Mouse (Mus musculus) embryonic facial prominence, embryonic 14.5 days (tissue): ENCODE results near the gene Sugct. TPM values are rescaled to one million over a fixed set of nuclear protein-coding genes. Genes with fewer than 3 reads are reported as not detected.

Experiments used
- ATAC-seq: fragments of 200-750 bp; cut with Nextera tagmentation; 2 replicates; pipeline ENCODE4 v1.8.0; 2017; ENCODE audit warnings: low read depth, moderate number of reproducible peaks, moderate TSS enrichment
- DNase-seq: peaks from one replicate; pipeline ENCODE4 v3.0.0-alpha.2; 2015; ENCODE audit warnings: low spot score
- H3K27ac ChIP-seq: fragments of 300-500 bp; sonication (generic); replicated peaks from 2 replicates; pipeline ENCODE4 v1.5.1; 2014; ENCODE audit warnings: low read depth, mild to moderate bottlenecking, low read length, moderate library complexity
- H3K27me3 ChIP-seq: fragments of 300-500 bp; sonication (generic); replicated peaks from 2 replicates; pipeline ENCODE4 v1.6.1; 2014; ENCODE audit warnings: low read length; ENCODE audit not compliant: control insufficient read depth, insufficient read depth
- H3K36me3 ChIP-seq: fragments of 300-500 bp; sonication (generic); 2 replicates; pipeline ENCODE4 v1.6.1; 2014; ENCODE audit warnings: low read length, mixed read lengths; ENCODE audit not compliant: control insufficient read depth, insufficient read depth
- H3K4me1 ChIP-seq: fragments of 300-500 bp; sonication (generic); 2 replicates; pipeline ENCODE4 v1.6.1; 2014; ENCODE audit warnings: antibody characterized with exemption, low read length; ENCODE audit not compliant: control insufficient read depth, insufficient read depth
- H3K4me2 ChIP-seq: fragments of 300-500 bp; sonication (generic); 2 replicates; pipeline ENCODE4 v1.6.1; 2014; ENCODE audit warnings: low read depth, mild to moderate bottlenecking, low read length, moderate library complexity, mixed read lengths
- H3K4me3 ChIP-seq: fragments of 300-500 bp; sonication (generic); 2 replicates; pipeline ENCODE4 v1.5.1; 2014; ENCODE audit warnings: low read depth, mild to moderate bottlenecking, low read length
- H3K9ac ChIP-seq: fragments of 300-500 bp; sonication (generic); 2 replicates; pipeline ENCODE4 v1.6.1; 2014; ENCODE audit warnings: low read depth, mild to moderate bottlenecking, low read length, moderate library complexity, mixed read lengths
- H3K9me3 ChIP-seq: fragments of 300-500 bp; sonication (generic); 2 replicates; pipeline ENCODE4 v1.6.1; 2016; ENCODE audit warnings: low read length; ENCODE audit not compliant: control insufficient read depth
- WGBS: fragments of 180-500 bp; shearing (Covaris S2); extraction: QIAGEN DNeasy Blood & Tissue Kit; methylation state at CpG from one replicate; pipeline ENCODE4 v1.1.7; 2014; 5-methylcytosine and 5-hydroxymethylcytosine counted together
- polyA plus RNA-seq: library from polyadenylated mRNA; unstranded; fragments of >200 nt; fragmentation: Nextera tagmentation; extraction: Ambion mirVana; gene quantifications from 2 replicates; pipeline ENCODE4 v1.2.1, GENCODE M21; 2014

The Sugct gene
- polyA plus RNA-seq, 1 experiment from 2014 or later = 3.4 TPM

- Histone ChIP-seq H3K4me1 (peaks cover 23% of the 10 kb centered on the region), H3K36me3 (no peaks in the 10 kb centered on the region), H3K27me3 (no peaks in the 10 kb centered on the region), H3K9me3 (no peaks in the 10 kb centered on the region), H3K4me2 (no peak overlapping the region), H3K9ac (no peak overlapping the region), H3K4me3 (no peak overlapping the region), H3K27ac (no peak overlapping the region)
- ATAC-seq (no peak), DNase-seq (no peak)
- WGBS = 76% methylated on average over 2 of the region's 2 CpGs
Observed at GRCm38 (mm10) chr13:17081618-17082017, 613.7 kb downstream of the Sugct start.

- H3K27me3 ChIP-seq = no peaks in the 10 kb centered on the region
- no peaks in the 10 kb centered on the region for H3K36me3 ChIP-seq
- DNase-seq (no peak), ATAC-seq (no peak)
- 74% methylated on average over 3 of the region's 3 CpGs for WGBS
- no peak overlapping the region for H3K4me3 ChIP-seq
- no peaks in the 10 kb centered on the region for H3K9me3 ChIP-seq
- no peaks in the 10 kb centered on the region for H3K4me1 ChIP-seq
- H3K27ac ChIP-seq = no peak overlapping the region
- H3K4me2 ChIP-seq = no peak overlapping the region
- H3K9ac ChIP-seq = no peak overlapping the region
Observed at GRCm38 (mm10) chr13:17065552-17065951, 629.8 kb downstream of the Sugct start.

- Histone ChIP-seq H3K9me3 (no peaks in the 10 kb centered on the region), H3K4me3 (no peak overlapping the region), H3K4me1 (no peaks in the 10 kb centered on the region), H3K9ac (no peak overlapping the region), H3K4me2 (no peak overlapping the region), H3K27me3 (no peaks in the 10 kb centered on the region), H3K36me3 (no peaks in the 10 kb centered on the region), H3K27ac (no peak overlapping the region)
- 89% methylated on average over 2 of the region's 2 CpGs for WGBS
- ATAC-seq (no peak), DNase-seq (no peak)
Observed at GRCm38 (mm10) chr13:17056650-17057049, 638.7 kb downstream of the Sugct start.

- ATAC-seq (no peak), DNase-seq (no peak)
- H3K4me3 ChIP-seq = no peak overlapping the region
- H3K27ac ChIP-seq = no peak overlapping the region
- no peaks in the 10 kb centered on the region for H3K36me3 ChIP-seq
- H3K9me3 ChIP-seq = no peaks in the 10 kb centered on the region
- 73% methylated on average over 3 of the region's 3 CpGs for WGBS
- H3K4me2 ChIP-seq = no peak overlapping the region
- no peaks in the 10 kb centered on the region for H3K4me1 ChIP-seq
- no peak overlapping the region for H3K9ac ChIP-seq
- no peaks in the 10 kb centered on the region for H3K27me3 ChIP-seq
Observed at GRCm38 (mm10) chr13:17043426-17044224, 651.7 kb downstream of the Sugct start.

GRCm38 (mm10) chr13:17042332-17042731, 653.0 kb downstream of the Sugct start:
- Histone ChIP-seq H3K27ac (no peak overlapping the region), H3K4me2 (no peak overlapping the region), H3K4me3 (no peak overlapping the region), H3K27me3 (no peaks in the 10 kb centered on the region), H3K9ac (no peak overlapping the region), H3K4me1 (no peaks in the 10 kb centered on the region; the same call in 1 of the 2 replicates), H3K36me3 (no peaks in the 10 kb centered on the region), H3K9me3 (no peaks in the 10 kb centered on the region)
- DNase-seq (no peak), ATAC-seq (no peak)
- WGBS = 77% methylated on average over 2 of the region's 2 CpGs

GRCm38 (mm10) chr13:17039727-17040126, 655.6 kb downstream of the Sugct start:
- H3K27me3 ChIP-seq = no peaks in the 10 kb centered on the region
- H3K4me2 ChIP-seq = no peak overlapping the region
- H3K36me3 ChIP-seq = no peaks in the 10 kb centered on the region
- H3K4me3 ChIP-seq = no peak overlapping the region
- WGBS = 64% methylated on average over 2 of the region's 2 CpGs
- no peak overlapping the region for H3K9ac ChIP-seq
- no peak overlapping the region for H3K27ac ChIP-seq
- DNase-seq (no peak), ATAC-seq (no peak)
- no peaks in the 10 kb centered on the region; the same call in 1 of the 2 replicates for H3K4me1 ChIP-seq
- no peaks in the 10 kb centered on the region for H3K9me3 ChIP-seq

- Histone ChIP-seq H3K4me3 (no peak overlapping the region), H3K27ac (0 out of 2 replicates have a peak overlapping the region, but pooled peaks have one; percentile 7), H3K27me3 (no peaks in the 10 kb centered on the region), H3K4me2 (no peak overlapping the region), H3K36me3 (no peaks in the 10 kb centered on the region), H3K9me3 (no peaks in the 10 kb centered on the region), H3K9ac (no peak overlapping the region), H3K4me1 (no peaks in the 10 kb centered on the region; the same call in 1 of the 2 replicates)
- no peak for ATAC-seq
- peak; percentile 64 for DNase-seq
- 54% methylated on average over 4 of the region's 4 CpGs for WGBS
Observed at GRCm38 (mm10) chr13:17038341-17038740, 657.0 kb downstream of the Sugct start.

GRCm38 (mm10) chr13:17037899-17038298, 657.5 kb downstream of the Sugct start:
- Histone ChIP-seq H3K36me3 (no peaks in the 10 kb centered on the region), H3K4me2 (no peak overlapping the region), H3K4me1 (no peaks in the 10 kb centered on the region; the same call in 1 of the 2 replicates), H3K4me3 (no peak overlapping the region), H3K9ac (no peak overlapping the region), H3K27ac (0 out of 2 replicates have a peak overlapping the region, but pooled peaks have one; percentile 28), H3K27me3 (no peaks in the 10 kb centered on the region), H3K9me3 (no peaks in the 10 kb centered on the region)
- DNase-seq (peak; percentile 36), ATAC-seq (no peak)
- 54% methylated on average over 3 of the region's 3 CpGs for WGBS

GRCm38 (mm10) chr13:17030761-17031160, 664.6 kb downstream of the Sugct start:
- Histone ChIP-seq H3K27ac (no peak overlapping the region), H3K36me3 (no peaks in the 10 kb centered on the region), H3K9ac (no peak overlapping the region), H3K9me3 (no peaks in the 10 kb centered on the region), H3K4me2 (no peak overlapping the region), H3K27me3 (no peaks in the 10 kb centered on the region), H3K4me1 (0 out of 2 replicates have a peak, but pooled peaks cover 8% of the 10 kb centered on the region), H3K4me3 (no peak overlapping the region)
- no peak for DNase-seq
- WGBS = 75% methylated on average over 1 of the region's 1 CpGs
- no peak for ATAC-seq
